Mouse (Mus musculus): Measurements from ENCODE around the gene Ccdc138. TPM values are rescaled to one million over a fixed set of nuclear protein-coding genes. Genes with fewer than 3 reads are reported as not detected.

Ccdc138 gene
- total RNA-seq, 2 experiments from 2014 or later: 0.17 to 0.23 TPM

DNA sequence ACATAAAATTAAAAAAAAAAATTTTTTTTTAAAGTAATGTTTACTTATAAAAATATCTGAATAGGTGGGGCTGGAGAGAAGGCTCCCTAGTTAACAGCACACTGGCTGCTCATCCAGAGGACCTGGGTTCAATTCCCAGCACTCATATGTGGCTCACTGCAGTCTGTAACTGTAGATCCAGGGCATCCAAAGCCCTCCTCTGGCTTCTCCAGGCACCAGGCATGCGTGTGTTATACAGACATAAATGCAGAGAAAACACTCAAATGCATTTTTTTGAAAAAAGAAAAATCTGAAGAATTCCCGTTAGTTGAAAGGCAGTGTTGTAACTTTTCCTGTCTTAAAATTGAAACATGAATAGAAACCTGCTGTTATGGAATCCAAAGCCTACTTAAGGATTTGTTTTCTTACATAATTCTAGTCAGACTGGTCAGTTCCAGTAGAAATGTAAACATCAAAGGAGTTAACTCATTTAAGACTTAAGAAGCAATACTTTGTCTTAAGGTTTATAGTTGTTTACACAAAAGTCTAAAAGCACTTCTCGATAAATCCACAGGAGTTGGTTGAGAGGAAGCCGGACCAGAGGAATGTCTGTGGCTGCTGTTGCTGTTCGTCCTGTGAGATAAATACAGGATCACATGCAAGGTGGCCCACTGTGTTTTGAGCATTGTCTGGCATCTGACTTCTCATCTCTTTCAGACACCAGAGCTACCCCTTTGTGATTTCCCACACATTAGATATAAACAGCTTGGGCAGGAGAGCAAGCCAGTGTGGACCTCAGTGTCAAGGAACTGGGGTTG is 87.9 kb downstream of the Ccdc138 start:
- DNase-seq (ENCODE audit: low spot score): no peak

GRCm38 (mm10) chr10:58594486-58594885 is 96.7 kb downstream of the Ccdc138 start:
- no peak for DNase-seq (ENCODE audit: low spot score)

DNA sequence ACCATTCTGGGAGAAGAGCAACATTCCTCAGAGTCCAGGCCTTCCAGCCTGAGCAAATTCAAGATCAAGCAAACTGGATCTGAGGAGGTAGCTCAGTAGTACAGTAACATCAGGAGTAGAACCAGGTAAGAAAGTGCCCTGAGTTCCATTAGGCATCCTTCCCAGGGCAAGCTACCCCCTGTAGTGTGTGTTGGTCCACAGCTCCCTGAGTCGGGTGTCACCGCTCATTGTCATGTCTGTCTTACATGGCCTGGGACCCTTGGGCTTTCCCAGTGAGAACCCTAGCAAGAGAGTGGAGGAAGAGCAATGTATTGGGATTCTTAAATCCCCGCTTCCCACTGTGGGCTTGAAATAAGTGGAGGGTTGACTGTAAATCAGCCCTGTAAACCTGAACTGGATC is 97.4 kb downstream of the Ccdc138 start:
- DNase-seq (ENCODE audit: low spot score): no peak

- no peak for DNase-seq (ENCODE audit: low spot score)
These were observed 98.1 kb downstream of the Ccdc138 start for GRCm38 (mm10) chr10:58595821-58596220.

GRCm38 (mm10) chr10:58600151-58600550 is 102.4 kb downstream of the Ccdc138 start:
- no peak for DNase-seq (ENCODE audit: low spot score)

DNA sequence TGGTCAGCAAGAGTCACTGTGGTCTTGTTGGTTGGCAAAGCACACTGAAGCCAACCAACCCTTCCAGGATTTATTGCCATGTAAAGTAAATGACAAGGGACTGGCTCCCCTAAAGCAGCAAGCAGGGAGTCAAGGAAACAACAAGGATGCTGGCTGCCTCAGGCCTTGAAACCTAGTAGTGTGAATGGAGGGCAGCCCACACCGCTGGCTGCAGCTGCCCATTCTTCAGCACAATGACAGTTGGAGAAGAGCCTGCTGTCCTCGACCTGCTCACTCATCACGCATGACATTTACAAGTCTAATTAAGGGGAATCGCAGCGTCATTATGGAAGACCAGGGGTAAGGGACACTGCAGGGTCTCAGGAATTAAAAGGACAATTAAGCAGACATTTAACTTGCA is 103.2 kb downstream of the Ccdc138 start:
- no peak for DNase-seq (ENCODE audit: low spot score)

DNA sequence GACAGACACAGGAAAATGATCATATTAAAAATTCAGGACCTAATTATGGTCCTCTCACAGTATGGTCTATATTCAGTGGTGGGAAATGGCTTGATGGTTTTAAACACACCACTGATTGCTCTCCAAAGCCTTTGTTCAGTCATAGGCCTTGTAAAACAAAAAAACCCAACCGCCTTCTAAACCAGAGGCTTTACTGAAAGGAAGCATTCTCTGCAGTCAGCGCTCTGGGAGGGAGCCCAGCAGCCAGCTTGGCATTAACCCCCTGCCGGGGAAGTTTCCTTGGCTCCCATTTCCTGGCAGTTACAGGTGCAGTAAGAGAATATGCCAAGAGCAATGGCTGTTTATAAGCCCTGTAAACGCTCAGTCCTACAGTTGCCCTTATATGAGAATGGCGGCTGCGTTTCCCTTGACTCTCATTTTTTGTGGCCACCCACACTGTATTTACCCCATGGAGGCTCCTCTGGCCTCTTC is 103.7 kb downstream of the Ccdc138 start:
- peak; percentile 65 for DNase-seq (ENCODE audit: low spot score)

DNA sequence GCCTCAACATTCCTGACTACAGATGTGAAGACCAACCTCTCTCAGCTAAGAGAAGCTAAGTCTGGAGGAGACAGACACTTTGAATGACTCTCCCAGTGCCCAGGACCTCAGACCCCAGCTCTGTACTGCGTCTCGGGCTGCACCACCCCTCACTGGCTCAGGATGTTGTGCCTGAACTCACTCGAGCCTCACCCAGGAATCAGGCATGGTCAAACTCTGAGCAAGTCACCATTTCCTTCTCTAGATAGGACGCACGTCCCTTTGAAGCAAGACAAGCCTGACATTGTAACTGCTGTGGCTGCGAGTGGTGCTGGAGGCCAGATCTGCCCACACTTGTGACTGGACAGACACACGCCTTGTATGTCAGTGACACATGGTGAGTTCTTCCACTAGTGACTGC is 104.2 kb downstream of the Ccdc138 start:
- no peak for DNase-seq (ENCODE audit: low spot score)

GRCm38 (mm10) chr10:58604779-58605178 is 107.0 kb downstream of the Ccdc138 start:
- DNase-seq (ENCODE audit: low spot score): peak; percentile 92

DNA sequence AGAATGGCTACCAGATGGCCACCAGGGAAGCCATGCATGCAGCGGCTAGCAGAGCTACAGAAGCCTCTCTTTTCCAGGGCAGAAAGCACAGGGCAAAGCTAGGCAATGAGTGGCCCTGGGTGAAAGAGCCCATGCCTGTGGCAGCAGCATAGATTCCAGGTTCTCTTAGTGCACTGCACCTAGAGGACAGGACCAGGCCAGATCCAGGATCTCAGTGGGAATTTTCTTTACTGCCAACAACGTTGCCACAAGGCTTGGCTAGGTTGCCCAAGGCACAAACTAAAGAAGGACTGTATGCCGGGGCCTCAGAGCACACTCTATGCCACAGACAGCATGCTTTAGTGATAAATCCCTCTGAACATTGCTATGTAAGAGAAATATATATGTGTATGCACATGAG is 108.6 kb downstream of the Ccdc138 start:
- DNase-seq (ENCODE audit: low spot score): no peak

DNA sequence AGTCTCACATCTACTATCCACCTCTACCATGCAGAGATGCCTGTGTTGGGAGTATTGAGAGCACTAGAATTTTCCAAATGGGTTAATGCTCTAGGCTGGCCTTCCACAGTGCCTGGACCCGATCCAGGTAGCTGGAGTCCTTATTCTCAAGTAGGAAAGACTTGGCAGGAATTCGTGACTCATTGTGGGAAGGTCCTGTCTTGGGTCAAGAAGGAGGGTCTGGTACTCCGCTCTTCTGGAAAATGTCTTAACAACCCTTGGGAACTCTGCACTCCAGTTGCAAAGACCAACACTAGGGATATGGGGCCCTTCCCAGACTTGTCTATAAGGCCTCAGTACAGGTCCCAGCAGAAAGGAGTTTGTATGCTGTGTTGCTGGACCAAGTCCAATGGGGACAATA is 111.1 kb downstream of the Ccdc138 start:
- DNase-seq (ENCODE audit: low spot score): no peak

- peak; percentile 64 for DNase-seq (ENCODE audit: low spot score)
These were observed 112.9 kb downstream of the Ccdc138 start for GRCm38 (mm10) chr10:58610484-58611261.

- DNase-seq (ENCODE audit: low spot score): no peak
These were observed 116.9 kb downstream of the Ccdc138 start for GRCm38 (mm10) chr10:58614601-58615000.

DNA sequence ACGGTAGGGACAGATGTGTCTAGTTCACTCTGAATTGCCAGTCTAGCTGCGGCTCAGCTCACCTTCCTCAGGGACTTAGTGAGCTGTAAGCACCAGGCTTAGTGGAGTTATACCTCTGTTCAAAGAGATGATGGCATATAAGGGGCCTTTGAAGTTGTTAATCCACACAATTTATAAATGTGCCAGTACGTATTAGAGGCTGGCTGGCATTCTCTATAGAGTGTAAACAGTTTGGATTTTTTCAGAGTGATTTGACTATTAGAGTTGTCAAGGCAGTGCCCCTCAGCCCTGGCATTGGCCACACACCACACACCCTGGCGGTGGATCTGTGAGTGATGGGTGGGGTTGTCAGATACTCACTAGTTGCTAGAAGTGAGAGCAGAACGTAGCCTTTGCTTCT is 118.8 kb downstream of the Ccdc138 start:
- DNase-seq (ENCODE audit: low spot score): no peak

GRCm38 (mm10) chr10:58618501-58619216 is 120.9 kb downstream of the Ccdc138 start:
- DNase-seq (ENCODE audit: low spot score): no peak

DNA sequence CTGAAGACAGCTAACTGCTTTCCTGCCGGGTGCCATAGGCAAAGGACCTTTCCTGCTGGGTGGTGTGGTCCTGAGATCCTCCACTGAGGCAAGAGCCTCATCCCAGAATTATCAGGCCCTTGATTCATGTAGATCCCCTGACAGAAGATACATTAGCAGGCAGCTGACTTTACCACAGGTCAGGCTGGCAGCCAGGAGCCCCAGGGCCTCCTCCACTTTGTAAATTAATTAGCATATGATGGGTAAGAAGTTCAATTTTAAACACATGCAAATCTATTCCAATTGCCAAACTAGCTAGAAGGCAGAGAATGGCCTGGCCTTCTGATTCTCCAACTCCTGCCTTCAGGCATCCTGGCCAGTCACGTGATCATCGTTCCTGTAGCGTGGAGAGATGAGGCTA is 121.5 kb downstream of the Ccdc138 start:
- DNase-seq (ENCODE audit: low spot score): no peak

GRCm38 (mm10) chr10:58624848-58625711 is 127.3 kb downstream of the Ccdc138 start:
- DNase-seq (ENCODE audit: low spot score): no peak
